Mouse (Mus musculus): ENCODE results near the gene Amn.

Gene Amn

GRCm38 (mm10) chr12:111270629-111271277 is at the start of gene Amn:
Gene Amn (plus strand): TSS chr12:111271095.
- no peak for DNase-seq (ENCODE audit: low spot score in 2 of 2)

GRCm38 (mm10) chr12:111225197-111225780 is 45.6 kb upstream of the Amn start:
- no peak for DNase-seq (ENCODE audit: low spot score in 2 of 2)

GRCm38 (mm10) chr12:111227410-111227809 is 43.5 kb upstream of the Amn start:
- DNase-seq (ENCODE audit: low spot score in 2 of 2) = no peak

GRCm38 (mm10) chr12:111228488-111228887 is 42.4 kb upstream of the Amn start:
- no peak for DNase-seq (ENCODE audit: low spot score in 2 of 2)

- no peak for DNase-seq (ENCODE audit: low spot score in 2 of 2)
Observed at GRCm38 (mm10) chr12:111230793-111231192, 40.1 kb upstream of the Amn start.

GRCm38 (mm10) chr12:111233798-111234197 is 37.1 kb upstream of the Amn start:
- no peak for DNase-seq (ENCODE audit: low spot score in 2 of 2)

GRCm38 (mm10) chr12:111234383-111234782 is 36.5 kb upstream of the Amn start:
- DNase-seq (ENCODE audit: low spot score in 2 of 2) = no peak

GRCm38 (mm10) chr12:111235631-111236030 is 35.3 kb upstream of the Amn start:
- DNase-seq (ENCODE audit: low spot score in 2 of 2) = no peak

GRCm38 (mm10) chr12:111237611-111238188 is 33.2 kb upstream of the Amn start:
- DNase-seq (ENCODE audit: low spot score in 2 of 2) = no peak

- no peak for DNase-seq (ENCODE audit: low spot score in 2 of 2)
Observed at GRCm38 (mm10) chr12:111238345-111238744, 32.5 kb upstream of the Amn start.

GRCm38 (mm10) chr12:111238778-111239177 is 32.1 kb upstream of the Amn start:
- no peak for DNase-seq (ENCODE audit: low spot score in 2 of 2)

- no peak for DNase-seq (ENCODE audit: low spot score in 2 of 2)
Observed at GRCm38 (mm10) chr12:111239930-111240329, 31.0 kb upstream of the Amn start.

GRCm38 (mm10) chr12:111241916-111242315 is 29.0 kb upstream of the Amn start:
- no peak for DNase-seq (ENCODE audit: low spot score in 2 of 2)

GRCm38 (mm10) chr12:111242346-111242745 is 28.5 kb upstream of the Amn start:
- DNase-seq (ENCODE audit: low spot score in 2 of 2) = no peak

- DNase-seq (ENCODE audit: low spot score in 2 of 2) = no peak
Observed at GRCm38 (mm10) chr12:111243733-111244132, 27.2 kb upstream of the Amn start.

GRCm38 (mm10) chr12:111245070-111245469 is 25.8 kb upstream of the Amn start:
- DNase-seq (ENCODE audit: low spot score in 2 of 2) = no peak

GRCm38 (mm10) chr12:111246808-111247464 is 24.0 kb upstream of the Amn start:
- DNase-seq (ENCODE audit: low spot score in 2 of 2) = no peak

GRCm38 (mm10) chr12:111249095-111249494 is 21.8 kb upstream of the Amn start:
- no peak for DNase-seq (ENCODE audit: low spot score in 2 of 2)

- DNase-seq (ENCODE audit: low spot score in 2 of 2) = no peak
Observed at GRCm38 (mm10) chr12:111250116-111250515, 20.8 kb upstream of the Amn start.

GRCm38 (mm10) chr12:111251227-111251626 is 19.7 kb upstream of the Amn start:
- DNase-seq (ENCODE audit: low spot score in 2 of 2) = no peak

- DNase-seq (ENCODE audit: low spot score in 2 of 2) = no peak
Observed at GRCm38 (mm10) chr12:111263650-111264049, 7.2 kb upstream of the Amn start.

GRCm38 (mm10) chr12:111265212-111265611 is 5.7 kb upstream of the Amn start:
- DNase-seq (ENCODE audit: low spot score in 2 of 2) = no peak

GRCm38 (mm10) chr12:111266592-111266991 is 4.3 kb upstream of the Amn start:
- DNase-seq (ENCODE audit: low spot score in 2 of 2) = no peak

Data from natural killer cell, adult 2 months (primary cell).